ENCODE assay signal across 8 mouse cellular contexts in the genomic region with DNA sequence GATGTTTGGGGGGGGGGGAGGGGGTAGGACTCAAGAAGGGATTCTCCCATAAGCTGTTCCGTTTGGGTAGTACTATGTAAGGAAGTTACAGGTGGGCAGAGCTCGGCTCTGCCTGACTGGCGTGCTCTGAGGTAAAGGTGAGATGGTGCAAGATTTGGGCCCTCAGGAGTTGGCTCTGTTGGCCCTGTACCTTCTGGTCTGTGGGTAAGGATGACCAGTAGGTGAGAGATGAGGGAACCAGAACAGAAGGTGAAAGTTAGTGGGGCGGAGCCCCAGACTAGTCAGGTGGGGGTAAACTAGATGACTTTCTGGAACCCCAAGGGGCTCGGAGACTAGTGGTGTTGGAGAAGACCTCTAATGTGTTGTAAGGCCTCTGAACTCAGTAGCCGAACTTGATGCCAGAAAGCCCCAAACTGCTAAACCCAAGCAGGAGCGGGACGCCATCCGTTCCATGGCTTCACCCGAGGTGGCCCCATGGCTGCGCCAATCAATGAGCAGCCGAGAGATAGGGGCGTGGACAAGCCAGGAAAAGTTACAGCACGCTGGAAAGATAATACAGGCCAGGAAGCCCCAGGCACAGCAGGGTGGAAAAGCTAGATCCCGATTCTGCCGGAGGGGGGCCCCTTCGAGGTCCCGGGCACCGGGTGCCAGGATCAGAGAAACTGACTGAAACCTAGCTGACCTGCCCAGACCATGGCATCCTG. TPM values are rescaled to one million over a fixed set of nuclear protein-coding genes. Genes with fewer than 3 reads are reported as not detected.
DNase-seq lines count a peak whose midpoint lies in the region.

No protein-coding gene starts in this region.

- 0 out of 2 replicates have a peak, but pooled peaks cover 4% of the 10 kb centered on the region for H3K9me3 ChIP-seq in forebrain, embryonic 10.5 days

- H3K27ac ChIP-seq in forebrain, embryonic 10.5 days: peak overlapping the region; percentile 74

- H3K36me3 ChIP-seq in forebrain, embryonic 10.5 days (replicated peaks): peaks cover 19% of the 10 kb centered on the region

- intact Hi-C loops in heart, postnatal 10 days (cut with DNase I): loop anchor here (1.0 to 10.0 kb wide), 3 partner anchors 19 to 293 kb away; a partner anchor contains a TSS

- peaks cover 14% of the 10 kb centered on the region; the same call in 1 of the 2 replicates for H3K27me3 ChIP-seq in forebrain, embryonic 10.5 days (ENCODE audit: poor library complexity, severe bottlenecking)

- peak; percentile 75 for DNase-seq in ovary, adult 18-20 months (ENCODE audit: low spot score)
- DNase-seq in ovary, postnatal 14 days (ENCODE audit: low spot score): no peak
- peak; percentile 54 for DNase-seq in forebrain, embryonic 10.5 days (ENCODE audit: extremely low spot score, low spot score)
- peak; percentile 84 to 90 for DNase-seq in heart, postnatal 10 days
- peak; percentile 80 for DNase-seq in kidney, postnatal 10 days
- peak; percentile 71 for DNase-seq in lung, postnatal 36 days
- DNase-seq in retina, postnatal 1 day: peak; percentile 68
- no peak for DNase-seq in right cerebral cortex, postnatal 36 days (ENCODE audit: low spot score in 2 of 2)

- H3K4me1 ChIP-seq in forebrain, embryonic 10.5 days: peaks cover 26% of the 10 kb centered on the region

- 19% methylated on average over 19 of the region's 19 CpGs for WGBS in forebrain, embryonic 10.5 days

- peak overlapping the region; percentile 52 for H3K4me3 ChIP-seq in forebrain, embryonic 10.5 days

RNA-seq across cellular contexts. Expression of a gene that starts 6.1 kb away (rescaled TPM):
- polyA plus RNA-seq in forebrain, embryonic 10.5 days (2016; fragmentation: Nextera tagmentation; extraction: Ambion mirVana): 8.5 and 9.7 TPM in 2 replicates
- 1 to 10 TPM; 8.1 to 9.3 TPM for total RNA-seq in heart, postnatal 10 days (2021)

RNA-seq across cellular contexts. Expression of a gene that starts 13.1 kb away (rescaled TPM):
- 5.8 and 6.4 TPM in 2 replicates for polyA plus RNA-seq in forebrain, embryonic 10.5 days (2016; fragmentation: Nextera tagmentation; extraction: Ambion mirVana)
- total RNA-seq in heart, postnatal 10 days (2021): 1 to 10 TPM; 7.8 to 8.3 TPM

RNA-seq across cellular contexts. Expression of a gene that starts 19.0 kb away (rescaled TPM):
- polyA plus RNA-seq in forebrain, embryonic 10.5 days (2016; fragmentation: Nextera tagmentation; extraction: Ambion mirVana): 77.5 and 78.7 TPM in 2 replicates
- 100 to 1,000 TPM; 103 to 109 TPM for total RNA-seq in heart, postnatal 10 days (2021)

RNA-seq across cellular contexts. Expression of a gene that starts 28.3 kb away (rescaled TPM):
- 0.06 TPM in 1 of 2 replicates, not detected in the other for polyA plus RNA-seq in forebrain, embryonic 10.5 days (2016; fragmentation: Nextera tagmentation; extraction: Ambion mirVana)
- total RNA-seq in heart, postnatal 10 days (2021): not detected

RNA-seq across cellular contexts. Expression of a gene that starts 42.2 kb away (rescaled TPM):
- 0.15 and 0.26 TPM in 2 replicates for polyA plus RNA-seq in forebrain, embryonic 10.5 days (2016; fragmentation: Nextera tagmentation; extraction: Ambion mirVana)
- 10 to 100 TPM; 32.2 to 34.5 TPM for total RNA-seq in heart, postnatal 10 days (2021)

Comparison
In these comparisons a context has a peak if more than half of its experiments do, and no peak if none do; other contexts are left out.
1. DNase-seq: peak in ovary, adult 18-20 months (single experiment), forebrain, embryonic 10.5 days (single experiment), heart, postnatal 10 days (2 of 2), kidney, postnatal 10 days (single experiment), lung, postnatal 36 days (single experiment) and retina, postnatal 1 day (single experiment); none in ovary, postnatal 14 days (single experiment) and right cerebral cortex, postnatal 36 days (0 of 2).